Mouse (Mus musculus) midbrain, embryonic 16.5 days (tissue): ENCODE results near the gene Rhot1. TPM values are rescaled to one million over a fixed set of nuclear protein-coding genes. Genes with fewer than 3 reads are reported as not detected.
"Not testable (repeated sequence)": the region's sequence is repeated elsewhere in the genome, so short reads cannot be mapped to it uniquely, and the experiment has no call there.

ENCODE experiments used
- ATAC-seq: fragments of 200-750 bp; cut with Nextera tagmentation; 2 replicates; pipeline ENCODE4 v1.8.0; 2017; ENCODE audit warnings: moderate TSS enrichment
- H3K27ac ChIP-seq: fragments of 300-500 bp; sonication (generic); 2 replicates; pipeline ENCODE4 v1.5.1; 2014; ENCODE audit warnings: mild to moderate bottlenecking, low read length, mixed read lengths
- H3K27me3 ChIP-seq: fragments of 300-500 bp; sonication (generic); 2 replicates; pipeline ENCODE4 v1.6.1; 2014; ENCODE audit warnings: low read depth, low read length, mixed read lengths; ENCODE audit not compliant: control insufficient read depth, insufficient read depth
- H3K36me3 ChIP-seq: fragments of 300-500 bp; sonication (generic); 2 replicates; pipeline ENCODE4 v1.6.1; 2014; ENCODE audit warnings: mild to moderate bottlenecking, low read length, moderate library complexity, mixed read lengths; ENCODE audit not compliant: control insufficient read depth, insufficient read depth
- H3K4me1 ChIP-seq: fragments of 300-500 bp; sonication (generic); 2 replicates; pipeline ENCODE4 v1.6.1; 2014; ENCODE audit warnings: mild to moderate bottlenecking, low read length, mixed read lengths; ENCODE audit not compliant: control insufficient read depth, insufficient read depth
- H3K4me2 ChIP-seq: fragments of 300-500 bp; sonication (generic); 2 replicates; pipeline ENCODE4 v1.6.1; 2014; ENCODE audit warnings: mild to moderate bottlenecking, low read length, mixed read lengths
- H3K4me3 ChIP-seq: fragments of 300-500 bp; sonication (generic); 2 replicates; pipeline ENCODE4 v1.5.1; 2014; ENCODE audit warnings: low read depth, mild to moderate bottlenecking, low read length, moderate library complexity, mixed read lengths
- H3K9ac ChIP-seq: fragments of 300-500 bp; sonication (generic); 2 replicates; pipeline ENCODE4 v1.6.1; 2014; ENCODE audit warnings: low read depth, low read length, mixed read lengths
- H3K9me3 ChIP-seq: fragments of 300-500 bp; sonication (generic); replicated peaks from 2 replicates; pipeline ENCODE4 v1.6.1; 2014; ENCODE audit warnings: mild to moderate bottlenecking, low read length, mixed read lengths; ENCODE audit not compliant: control insufficient read depth, poor library complexity, severe bottlenecking
- WGBS: fragments of 180-500 bp; shearing (Covaris S2); extraction: QIAGEN DNeasy Blood & Tissue Kit; methylation state at CpG from one replicate; pipeline ENCODE4 v1.1.7; 2014; 5-methylcytosine and 5-hydroxymethylcytosine counted together
- polyA plus RNA-seq: library from polyadenylated mRNA; unstranded; fragments of >200 nt; fragmentation: Nextera tagmentation; extraction: Ambion mirVana; gene quantifications from 2 replicates; pipeline ENCODE4 v1.2.1, GENCODE M21; 2015

The Rhot1 gene
- polyA plus RNA-seq, 1 experiment from 2014 or later = 70.1 TPM

- H3K9ac ChIP-seq = no peak overlapping the region
- no peaks in the 10 kb centered on the region for H3K9me3 ChIP-seq
- peak overlapping the region; percentile 3; the same call in 1 of the 2 replicates for H3K4me2 ChIP-seq
- 40% methylated on average over 7 of the region's 7 CpGs for WGBS
- peak; percentile 52 for ATAC-seq
- peak overlapping the region; percentile 89; the same call in 1 of the 2 replicates for H3K27ac ChIP-seq
- no peak overlapping the region for H3K4me3 ChIP-seq
- H3K27me3 ChIP-seq = no peaks in the 10 kb centered on the region
- H3K36me3 ChIP-seq = no peaks in the 10 kb centered on the region
- peaks cover 12% of the 10 kb centered on the region for H3K4me1 ChIP-seq
Measured at GRCm38 (mm10) chr11:80208465-80208859, 357 bp upstream of the Rhot1 start.

DNA sequence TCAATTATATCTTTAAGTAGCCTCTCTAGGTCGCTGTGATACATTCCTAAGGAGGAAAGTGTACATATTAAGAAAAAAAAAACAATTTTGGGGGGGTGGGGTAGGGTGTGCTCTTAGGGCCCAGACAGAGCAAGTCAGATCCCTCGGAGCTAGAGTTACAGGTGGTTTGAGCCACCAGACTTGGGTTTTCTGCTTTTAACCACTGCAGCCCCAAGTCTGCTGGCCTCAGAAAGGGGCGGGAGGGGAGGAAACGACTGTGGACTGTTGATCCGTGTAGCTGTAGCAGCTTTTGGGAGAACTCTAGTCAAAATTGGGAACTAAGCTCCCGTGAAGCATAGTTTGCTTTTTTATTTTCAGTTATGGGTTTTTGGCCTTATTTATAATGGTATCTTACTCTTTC lies 1.5 kb downstream of the Rhot1 start:
- ATAC-seq = no peak
- Histone ChIP-seq H3K36me3 (peaks cover 3% of the 10 kb centered on the region; the same call in 1 of the 2 replicates), H3K9me3 (no peaks in the 10 kb centered on the region), H3K27ac (no peak overlapping the region), H3K4me3 (peak overlapping the region; percentile 93), H3K4me1 (peaks cover 12% of the 10 kb centered on the region), H3K9ac (no peak overlapping the region), H3K27me3 (no peaks in the 10 kb centered on the region), H3K4me2 (peak overlapping the region; percentile 70)
- WGBS = 51% methylated on average over 6 of the region's 6 CpGs

GRCm38 (mm10) chr11:80212282-80212681 lies 3.5 kb downstream of the Rhot1 start:
- Histone ChIP-seq H3K27ac (no peak overlapping the region), H3K9me3 (no peaks in the 10 kb centered on the region), H3K4me2 (no peak overlapping the region), H3K4me3 (no peak overlapping the region), H3K4me1 (peaks cover 12% of the 10 kb centered on the region), H3K9ac (no peak overlapping the region), H3K36me3 (peaks cover 3% of the 10 kb centered on the region; the same call in 1 of the 2 replicates), H3K27me3 (no peaks in the 10 kb centered on the region)
- no peak for ATAC-seq
- WGBS = 95% methylated on average over 2 of the region's 2 CpGs

DNA sequence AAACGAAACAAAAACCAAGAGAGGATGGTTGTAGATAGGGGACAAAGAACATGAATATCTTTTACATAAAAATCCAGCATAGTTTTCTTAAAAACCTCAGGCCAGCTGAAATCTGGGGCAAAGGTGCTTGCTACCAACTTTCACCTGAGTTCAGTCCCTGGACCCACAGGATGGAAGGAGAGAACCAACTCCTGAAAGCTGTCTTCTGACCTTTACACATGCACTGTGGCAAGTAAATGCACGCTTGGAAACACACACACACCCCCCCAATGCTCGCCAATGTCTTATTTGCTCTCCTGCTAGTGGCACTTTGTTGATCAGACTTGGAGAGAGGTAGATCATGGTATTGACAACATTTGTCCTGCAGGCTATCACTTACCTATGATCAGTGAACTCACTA lies 6.5 kb downstream of the Rhot1 start:
- Histone ChIP-seq H3K27me3 (no peaks in the 10 kb centered on the region), H3K36me3 (peaks cover 3% of the 10 kb centered on the region; the same call in 1 of the 2 replicates), H3K27ac (no peak overlapping the region), H3K4me1 (peaks cover 6% of the 10 kb centered on the region), H3K4me3 (no peak overlapping the region), H3K4me2 (no peak overlapping the region), H3K9ac (no peak overlapping the region), H3K9me3 (no peaks in the 10 kb centered on the region)
- no peak for ATAC-seq
- 91% methylated on average over 3 of the region's 3 CpGs for WGBS

- Histone ChIP-seq H3K9ac (no peak overlapping the region), H3K4me2 (no peak overlapping the region), H3K36me3 (peaks cover 9% of the 10 kb centered on the region), H3K9me3 (no peaks in the 10 kb centered on the region), H3K27ac (no peak overlapping the region), H3K4me1 (no peaks in the 10 kb centered on the region), H3K4me3 (no peak overlapping the region), H3K27me3 (no peaks in the 10 kb centered on the region)
- ATAC-seq = no peak
- 85% methylated on average over 11 of the region's 11 CpGs for WGBS
Measured at GRCm38 (mm10) chr11:80218657-80219293, 10.0 kb downstream of the Rhot1 start.

GRCm38 (mm10) chr11:80230066-80230465 lies 21.2 kb downstream of the Rhot1 start:
- WGBS = 99% methylated on average over 2 of the region's 5 CpGs
- peaks cover 16% of the 10 kb centered on the region for H3K36me3 ChIP-seq
- not testable (repeated sequence) for H3K27ac ChIP-seq, H3K4me2 ChIP-seq, H3K27me3 ChIP-seq, H3K4me1 ChIP-seq, H3K4me3 ChIP-seq, H3K9ac ChIP-seq, ATAC-seq, H3K9me3 ChIP-seq

GRCm38 (mm10) chr11:80237278-80237677 lies 28.5 kb downstream of the Rhot1 start:
- ATAC-seq = no peak
- WGBS = 94% methylated on average over 3 of the region's 3 CpGs
- no peak overlapping the region for H3K4me2 ChIP-seq
- H3K9ac ChIP-seq = no peak overlapping the region
- H3K4me3 ChIP-seq = no peak overlapping the region
- H3K36me3 ChIP-seq = peaks cover 13% of the 10 kb centered on the region
- no peaks in the 10 kb centered on the region for H3K9me3 ChIP-seq
- H3K4me1 ChIP-seq = no peaks in the 10 kb centered on the region
- H3K27ac ChIP-seq = no peak overlapping the region
- H3K27me3 ChIP-seq = no peaks in the 10 kb centered on the region

GRCm38 (mm10) chr11:80238306-80238705 lies 29.5 kb downstream of the Rhot1 start:
- Histone ChIP-seq H3K9me3 (no peaks in the 10 kb centered on the region), H3K27ac (no peak overlapping the region), H3K36me3 (peaks cover 22% of the 10 kb centered on the region), H3K4me3 (no peak overlapping the region), H3K4me2 (no peak overlapping the region), H3K9ac (no peak overlapping the region), H3K27me3 (no peaks in the 10 kb centered on the region), H3K4me1 (no peaks in the 10 kb centered on the region)
- ATAC-seq = no peak
- WGBS = 88% methylated on average over 4 of the region's 4 CpGs

- Histone ChIP-seq H3K36me3 (peaks cover 26% of the 10 kb centered on the region), H3K4me1 (no peaks in the 10 kb centered on the region), H3K4me3 (no peak overlapping the region), H3K9me3 (no peaks in the 10 kb centered on the region), H3K27me3 (no peaks in the 10 kb centered on the region), H3K4me2 (no peak overlapping the region), H3K9ac (no peak overlapping the region), H3K27ac (no peak overlapping the region)
- no peak for ATAC-seq
Measured at GRCm38 (mm10) chr11:80247026-80247425, 38.2 kb downstream of the Rhot1 start.
